Mouse (Mus musculus): ENCODE results near the gene Tedc2. TPM values are rescaled to one million over a fixed set of nuclear protein-coding genes. Genes with fewer than 3 reads are reported as not detected.

Tedc2 gene
- total and polyA plus RNA-seq, 3 experiments = 11.8 to 14.5 (median 14.1) TPM

DNA sequence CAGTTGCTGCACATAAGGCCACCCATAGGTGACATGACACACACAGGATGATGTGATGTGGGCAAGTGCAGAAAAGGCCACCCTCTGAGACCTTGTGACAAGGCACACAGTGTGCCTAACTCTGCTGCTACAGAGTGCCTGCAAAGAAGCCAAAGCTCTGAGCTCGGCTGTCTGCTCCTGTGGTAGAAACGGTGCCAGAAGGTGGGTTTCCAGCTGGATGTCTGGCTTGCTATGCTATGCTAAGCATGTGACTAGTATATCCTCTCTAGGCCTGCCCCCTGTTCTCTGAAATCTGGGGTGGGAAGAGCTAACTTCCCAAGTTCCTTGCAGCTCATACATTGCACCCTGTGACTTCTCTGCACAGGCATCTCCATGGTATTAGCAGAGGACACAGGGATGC lies 44.1 kb upstream of the Tedc2 start:
- Histone ChIP-seq H3K27me3 (replicated peaks) (no peaks in the 10 kb centered on the region), H3K79me2 (replicated peaks; ENCODE audit: control insufficient read depth, extremely low read depth, insufficient read depth, poor library complexity, severe bottlenecking) (no peaks in the 10 kb centered on the region), H3K4me1 (ENCODE audit: control insufficient read depth in 1 of 2, insufficient read depth in 2 of 2) (peaks cover 0 to 2% of the 10 kb centered on the region in 2 experiments; a peak in 1 of 4 replicates), H3K36me3 (replicated peaks in 1 of 2; ENCODE audit: control insufficient read depth in 1 of 2, insufficient read depth in 1 of 2, low read length in 1 of 2) (no peaks in the 10 kb centered on the region), H3K27ac (ENCODE audit: insufficient read depth, low read depth) (no peak overlapping the region), H3K9ac (ENCODE audit: insufficient read depth, low read depth) (no peak overlapping the region), H3K4me3 (replicated peaks in 1 of 3; ENCODE audit: low read depth in 2 of 3, low read length in 2 of 3, poor library complexity in 1 of 3) (no peak overlapping the region), H3K4me2 (ENCODE audit: insufficient read depth, low read depth, poor library complexity, severe bottlenecking) (no peak overlapping the region), H3K9me3 (replicated peaks; ENCODE audit: low read length) (peaks cover 3% of the 10 kb centered on the region)
- TF ChIP-seq BHLHE40 (IDR thresholded peaks at IDR 0.05; ENCODE audit: low read depth, low read length) (no peak), MEF2A (IDR thresholded peaks at IDR 0.05; ENCODE audit: borderline replicate concordance, low read depth, low read length) (no peak), TBP (conservative IDR thresholded peaks at IDR 0.05; ENCODE audit: low read depth, low read length) (no peak), RAD21 (IDR thresholded peaks at IDR 0.05; ENCODE audit: low read depth, low read length) (no peak), JUN (IDR thresholded peaks at IDR 0.05; ENCODE audit: insufficient read depth, low read depth, low read length) (no peak), KAT2A (IDR thresholded peaks at IDR 0.05; ENCODE audit: insufficient replicate concordance, low read length) (no peak), ZKSCAN1 (IDR thresholded peaks at IDR 0.05; ENCODE audit: borderline replicate concordance, low read depth, low read length) (no peak), TCF12 (IDR thresholded peaks at IDR 0.05; ENCODE audit: low read depth, low read length) (no peak), CHD2 (IDR thresholded peaks at IDR 0.05; ENCODE audit: low read length) (no peak)
- DNase-seq (ENCODE audit: extremely low read depth) = no peak
- dilution Hi-C loops (cut with MboI; ENCODE audit: extremely low pct_ligation_motif_present, extremely low pct_unique_long_range_greater_than_20kb, low sequenced_read_pairs) (no loop called here), in situ Hi-C loops (cut with MboI; ENCODE audit: low pct_ligation_motif_present, low pct_unique_long_range_greater_than_20kb, low sequenced_read_pairs) (no loop called here)

DNA sequence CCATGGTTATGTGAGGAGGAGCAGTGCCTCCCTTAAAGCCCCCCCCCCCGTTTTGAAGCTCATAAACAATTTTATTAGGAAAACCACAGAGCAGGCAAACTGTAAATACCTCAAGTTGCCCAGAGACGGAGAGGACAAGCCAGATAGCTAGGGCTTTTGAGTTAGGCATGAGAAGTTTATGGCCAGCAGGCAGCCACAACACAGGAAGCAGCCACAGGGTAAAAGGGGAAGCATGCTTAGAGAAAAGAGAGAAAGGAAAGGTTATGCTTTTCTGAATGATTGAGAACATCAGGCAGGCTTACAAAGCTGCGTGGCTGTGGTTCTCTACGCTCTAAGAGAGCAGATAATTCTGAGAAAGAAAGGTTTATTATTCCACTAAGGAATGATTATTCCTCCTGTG lies 39.9 kb upstream of the Tedc2 start:
- no peak for TF ChIP-seq POLR2AphosphoS2 (IDR thresholded peaks at IDR 0.05; ENCODE audit: low read depth, low read length)
- TF ChIP-seq ELF1 (IDR thresholded peaks at IDR 0.05; ENCODE audit: low read depth, low read length) = no peak
- no peak for TF ChIP-seq IRF4 (IDR thresholded peaks at IDR 0.05; ENCODE audit: low read depth, low read length)
- no peak for TF ChIP-seq RAD21 (IDR thresholded peaks at IDR 0.05; ENCODE audit: low read depth, low read length)
- TF ChIP-seq HCFC1 (IDR thresholded peaks at IDR 0.05; ENCODE audit: low read depth, low read length) = no peak
- in situ Hi-C loops (cut with MboI; ENCODE audit: low pct_ligation_motif_present, low pct_unique_long_range_greater_than_20kb, low sequenced_read_pairs) = no loop called here
- H3K27ac ChIP-seq (ENCODE audit: insufficient read depth, low read depth) = no peak overlapping the region
- no peaks in the 10 kb centered on the region for H3K79me2 ChIP-seq (replicated peaks; ENCODE audit: control insufficient read depth, extremely low read depth, insufficient read depth, poor library complexity, severe bottlenecking)
- peaks cover 3% of the 10 kb centered on the region for H3K9me3 ChIP-seq (replicated peaks; ENCODE audit: low read length)
- no peak overlapping the region for H3K4me2 ChIP-seq (ENCODE audit: insufficient read depth, low read depth, poor library complexity, severe bottlenecking)
- dilution Hi-C loops (cut with MboI; ENCODE audit: extremely low pct_ligation_motif_present, extremely low pct_unique_long_range_greater_than_20kb, low sequenced_read_pairs) = no loop called here
- H3K36me3 ChIP-seq (replicated peaks in 1 of 2; ENCODE audit: control insufficient read depth in 1 of 2, insufficient read depth in 1 of 2, low read length in 1 of 2) = no peaks in the 10 kb centered on the region
- no peak overlapping the region for H3K4me3 ChIP-seq (replicated peaks in 1 of 3; ENCODE audit: low read depth in 2 of 3, low read length in 2 of 3, poor library complexity in 1 of 3)
- no peak overlapping the region for H3K9ac ChIP-seq (ENCODE audit: insufficient read depth, low read depth)
- DNase-seq (ENCODE audit: extremely low read depth) = no peak
- H3K27me3 ChIP-seq (replicated peaks) = no peaks in the 10 kb centered on the region
- peaks cover 0 to 2% of the 10 kb centered on the region in 2 experiments; a peak in 1 of 4 replicates for H3K4me1 ChIP-seq (ENCODE audit: control insufficient read depth in 1 of 2, insufficient read depth in 2 of 2)

DNA sequence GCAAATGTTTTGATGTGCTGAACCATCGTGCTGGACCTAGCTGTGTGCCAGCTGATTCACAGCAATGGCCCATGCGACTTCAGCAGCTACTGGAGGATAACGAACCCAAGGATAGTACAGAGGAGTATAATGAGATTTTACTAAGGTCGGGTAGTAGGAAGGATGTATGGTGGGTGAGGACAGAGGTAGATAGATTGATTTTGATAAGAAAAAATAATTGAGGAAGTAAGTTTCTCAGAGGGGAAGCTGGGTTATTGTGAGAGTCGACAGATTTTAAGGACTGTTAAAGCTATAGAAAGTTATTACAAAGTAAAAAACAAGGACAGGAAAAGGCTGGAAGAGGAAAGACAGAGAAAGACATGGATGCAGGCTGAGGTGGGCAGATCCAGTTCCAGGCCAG lies 39.1 kb upstream of the Tedc2 start:
- H3K36me3 ChIP-seq (replicated peaks in 1 of 2; ENCODE audit: control insufficient read depth in 1 of 2, insufficient read depth in 1 of 2, low read length in 1 of 2) = no peaks in the 10 kb centered on the region
- H3K27ac ChIP-seq (ENCODE audit: insufficient read depth, low read depth) = no peak overlapping the region
- peaks cover 3% of the 10 kb centered on the region for H3K9me3 ChIP-seq (replicated peaks; ENCODE audit: low read length)
- H3K9ac ChIP-seq (ENCODE audit: insufficient read depth, low read depth) = no peak overlapping the region
- no peak overlapping the region for H3K4me2 ChIP-seq (ENCODE audit: insufficient read depth, low read depth, poor library complexity, severe bottlenecking)
- dilution Hi-C loops (cut with MboI; ENCODE audit: extremely low pct_ligation_motif_present, extremely low pct_unique_long_range_greater_than_20kb, low sequenced_read_pairs) = no loop called here
- H3K4me1 ChIP-seq (ENCODE audit: control insufficient read depth in 1 of 2, insufficient read depth in 2 of 2) = peaks cover 0 to 2% of the 10 kb centered on the region in 2 experiments; a peak in 1 of 4 replicates
- no peak for TF ChIP-seq BHLHE40 (IDR thresholded peaks at IDR 0.05; ENCODE audit: low read depth, low read length)
- no peak for TF ChIP-seq SIN3A (IDR thresholded peaks at IDR 0.05; ENCODE audit: low read length)
- no peak for TF ChIP-seq ZMIZ1 (IDR thresholded peaks at IDR 0.05; ENCODE audit: low read depth, low read length)
- TF ChIP-seq TBP (conservative IDR thresholded peaks at IDR 0.05; ENCODE audit: low read depth, low read length) = no peak
- TF ChIP-seq CHD1 (IDR thresholded peaks at IDR 0.05; ENCODE audit: low read depth, low read length) = no peak
- no peak for TF ChIP-seq KAT2A (IDR thresholded peaks at IDR 0.05; ENCODE audit: insufficient replicate concordance, low read length)
- TF ChIP-seq ZNF384 (IDR thresholded peaks at IDR 0.05; ENCODE audit: low read depth, low read length) = no peak
- TF ChIP-seq ZC3H11A (IDR thresholded peaks at IDR 0.05; ENCODE audit: low read depth, low read length) = no peak
- no peak for TF ChIP-seq IRF4 (IDR thresholded peaks at IDR 0.05; ENCODE audit: low read depth, low read length)
- no peak for TF ChIP-seq CHD2 (IDR thresholded peaks at IDR 0.05; ENCODE audit: low read length)
- TF ChIP-seq ZKSCAN1 (IDR thresholded peaks at IDR 0.05; ENCODE audit: borderline replicate concordance, low read depth, low read length) = no peak
- no peak overlapping the region for H3K4me3 ChIP-seq (replicated peaks in 1 of 3; ENCODE audit: low read depth in 2 of 3, low read length in 2 of 3, poor library complexity in 1 of 3)
- DNase-seq (ENCODE audit: extremely low read depth) = no peak
- H3K27me3 ChIP-seq (replicated peaks) = no peaks in the 10 kb centered on the region
- H3K79me2 ChIP-seq (replicated peaks; ENCODE audit: control insufficient read depth, extremely low read depth, insufficient read depth, poor library complexity, severe bottlenecking) = no peaks in the 10 kb centered on the region
- in situ Hi-C loops (cut with MboI; ENCODE audit: low pct_ligation_motif_present, low pct_unique_long_range_greater_than_20kb, low sequenced_read_pairs) = no loop called here

All from CH12.LX (cell line).